Mouse (Mus musculus) lung, postnatal 0 days (tissue): Measurements from ENCODE around the gene Setd1b.

ENCODE experiments used
- CTCF ChIP-seq: IDR thresholded peaks from 2 replicates; pipeline ENCODE4 v1.5.1; 2016; ENCODE audit warnings: antibody characterized with exemption, mild to moderate bottlenecking
- EP300 ChIP-seq: IDR thresholded peaks from 2 replicates; pipeline ENCODE4 v1.6.1; 2016; ENCODE audit warnings: antibody characterized with exemption, mild to moderate bottlenecking, control low read depth

DNA sequence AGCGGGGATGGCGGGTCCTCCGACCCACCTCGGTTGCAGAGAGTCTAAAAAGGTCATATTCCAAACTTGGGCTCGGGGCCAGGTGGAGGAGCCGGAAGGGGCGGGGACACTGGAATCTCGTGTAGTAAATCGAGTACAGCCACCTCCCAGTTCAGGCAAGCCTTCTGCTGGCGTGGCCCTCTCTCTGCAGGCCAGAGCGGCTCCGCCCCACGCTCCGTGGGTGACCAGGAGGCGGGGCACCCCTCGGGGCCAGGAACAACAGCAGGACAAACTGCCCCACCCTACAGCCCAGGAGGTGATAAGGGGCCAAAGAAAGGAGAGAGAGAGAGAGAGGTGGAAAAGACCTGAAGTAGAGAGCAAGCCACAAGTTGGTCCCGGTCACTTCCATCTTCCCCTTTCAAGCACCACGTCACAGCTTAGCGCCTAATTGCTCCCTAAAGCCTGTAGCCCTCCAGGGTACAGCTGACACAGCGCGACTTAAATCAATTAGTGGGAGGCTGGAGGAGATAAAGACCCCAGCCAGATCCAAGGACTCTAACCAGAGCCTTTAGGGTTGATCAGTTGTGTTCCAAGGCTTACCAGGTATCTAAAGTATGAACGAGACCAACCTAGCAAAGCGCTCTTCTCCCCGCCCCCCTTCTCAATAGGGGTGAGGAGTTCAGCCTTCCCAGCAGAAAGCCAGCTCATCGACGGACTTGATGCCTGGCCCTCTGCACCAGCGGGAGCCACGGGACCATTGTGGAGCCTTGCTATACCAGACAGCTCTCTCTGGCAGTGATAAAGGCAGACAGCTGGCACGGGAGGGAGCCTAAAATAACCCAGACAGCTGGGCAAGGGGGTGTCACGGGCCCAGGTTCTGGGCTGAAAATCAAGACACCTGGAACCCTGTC is 6.3 kb upstream of the Setd1b start:
- TF ChIP-seq CTCF (peak; percentile 51), EP300 (peak; percentile 39; the same call in 1 of the 2 replicates)
